Mouse (Mus musculus) liver, embryonic 16.5 days (tissue): ENCODE data around the gene C730034F03Rik. TPM values are rescaled to one million over a fixed set of nuclear protein-coding genes. Genes with fewer than 3 reads are reported as not detected.

Experiments used
- ATAC-seq: fragments of 200-750 bp; cut with Nextera tagmentation; 2 replicates; pipeline ENCODE4 v1.8.0; 2017; ENCODE audit warnings: low read depth, mild to moderate bottlenecking, moderate number of reproducible peaks, moderate library complexity
- H3K27ac ChIP-seq: fragments of 300-500 bp; sonication (generic); 2 replicates; pipeline ENCODE4 v1.5.1; 2014; ENCODE audit warnings: mild to moderate bottlenecking, low read length
- H3K27me3 ChIP-seq: fragments of 300-500 bp; sonication (generic); 2 replicates; pipeline ENCODE4 v1.6.1; 2014; ENCODE audit warnings: low read depth, low read length, mixed read lengths; ENCODE audit not compliant: control insufficient read depth, insufficient read depth
- H3K36me3 ChIP-seq: fragments of 300-500 bp; sonication (generic); 2 replicates; pipeline ENCODE4 v1.6.1; 2014; ENCODE audit warnings: mild to moderate bottlenecking; ENCODE audit not compliant: control insufficient read depth, insufficient read depth
- H3K4me1 ChIP-seq: fragments of 300-500 bp; sonication (generic); 2 replicates; pipeline ENCODE4 v1.6.1; 2014; ENCODE audit warnings: low read depth, low read length, mixed read lengths; ENCODE audit not compliant: control insufficient read depth
- H3K4me2 ChIP-seq: fragments of 300-500 bp; sonication (generic); 2 replicates; pipeline ENCODE4 v1.6.1; 2014; ENCODE audit warnings: low read depth, low read length, mixed read lengths
- H3K4me3 ChIP-seq: fragments of 300-500 bp; sonication (generic); 2 replicates; pipeline ENCODE4 v1.5.1; 2014; ENCODE audit warnings: low read depth, mild to moderate bottlenecking, low read length
- H3K9ac ChIP-seq: fragments of 300-500 bp; sonication (generic); 2 replicates; pipeline ENCODE4 v1.6.1; 2014; ENCODE audit warnings: low read depth, low read length
- H3K9me3 ChIP-seq: fragments of 300-500 bp; sonication (generic); replicated peaks from 2 replicates; pipeline ENCODE4 v1.6.1; 2016; ENCODE audit warnings: low read length; ENCODE audit not compliant: control insufficient read depth
- whole genome bisulfite sequencing: fragments of 180-500 bp; shearing (Covaris S2); extraction: QIAGEN DNeasy Blood & Tissue Kit; methylation state at CpG from one replicate; pipeline ENCODE4 v1.1.7; 2014; ENCODE audit not compliant: insufficient replicate concordance; 5-methylcytosine and 5-hydroxymethylcytosine counted together
- polyA plus RNA-seq: library from polyadenylated mRNA; unstranded; fragments of >200 nt; fragmentation: Nextera tagmentation; extraction: Ambion mirVana; gene quantifications from 2 replicates; pipeline ENCODE4 v1.2.1, GENCODE M21; 2015

Gene C730034F03Rik
- polyA plus RNA-seq, 1 experiment from 2014 or later = 2.0 TPM

- Histone ChIP-seq H3K27me3 (no peaks in the 10 kb centered on the region), H3K4me1 (peaks cover 12% of the 10 kb centered on the region), H3K9ac (peak overlapping the region; percentile 67), H3K27ac (peak overlapping the region; percentile 58), H3K4me2 (peak overlapping the region; percentile 81), H3K36me3 (no peaks in the 10 kb centered on the region), H3K4me3 (peak overlapping the region; percentile 67), H3K9me3 (no peaks in the 10 kb centered on the region)
- peak; percentile 98 for ATAC-seq
- 9% methylated on average over 44 of the region's 44 CpGs for WGBS
Observed at GRCm38 (mm10) chr15:89475611-89476474, 46.5 kb downstream of the C730034F03Rik start.

- ATAC-seq = no peak
- Histone ChIP-seq H3K4me3 (peak overlapping the region; percentile 67), H3K4me1 (peaks cover 12% of the 10 kb centered on the region), H3K36me3 (no peaks in the 10 kb centered on the region), H3K27ac (peak overlapping the region; percentile 58), H3K4me2 (peak overlapping the region; percentile 81), H3K27me3 (no peaks in the 10 kb centered on the region), H3K9me3 (no peaks in the 10 kb centered on the region), H3K9ac (peak overlapping the region; percentile 58)
- WGBS = 2% methylated on average over 5 of the region's 5 CpGs
Observed at GRCm38 (mm10) chr15:89476475-89476815, 47.1 kb downstream of the C730034F03Rik start.

- Histone ChIP-seq H3K27me3 (no peaks in the 10 kb centered on the region), H3K4me1 (peaks cover 12% of the 10 kb centered on the region), H3K4me3 (peak within 1 kb of the TSS; percentile 67), H3K4me2 (peak within 1 kb of the TSS; percentile 81), H3K9ac (peak within 1 kb of the TSS; percentile 58), H3K36me3 (no peaks in the 10 kb centered on the region), H3K27ac (peak within 1 kb of the TSS; percentile 58), H3K9me3 (no peaks in the 10 kb centered on the region)
- ATAC-seq = no peak
- 30% methylated on average over 9 of the region's 9 CpGs for WGBS
Observed at GRCm38 (mm10) chr15:89477091-89477491, 47.7 kb downstream of the C730034F03Rik start, which contains the start of gene Arsa. Gene Arsa, minus strand, starts transcription at chr15:89477425.

GRCm38 (mm10) chr15:89477806-89478205, 48.4 kb downstream of the C730034F03Rik start:
- Histone ChIP-seq H3K9me3 (no peaks in the 10 kb centered on the region), H3K36me3 (no peaks in the 10 kb centered on the region), H3K27me3 (no peaks in the 10 kb centered on the region), H3K9ac (no peak overlapping the region), H3K4me3 (no peak overlapping the region), H3K27ac (no peak overlapping the region), H3K4me2 (no peak overlapping the region), H3K4me1 (peaks cover 12% of the 10 kb centered on the region)
- WGBS = 60% methylated on average over 8 of the region's 8 CpGs
- no peak for ATAC-seq

- WGBS = 57% methylated on average over 3 of the region's 3 CpGs
- Histone ChIP-seq H3K27me3 (no peaks in the 10 kb centered on the region), H3K4me2 (no peak overlapping the region), H3K27ac (no peak overlapping the region), H3K4me1 (peaks cover 12% of the 10 kb centered on the region), H3K9ac (no peak overlapping the region), H3K36me3 (no peaks in the 10 kb centered on the region), H3K9me3 (no peaks in the 10 kb centered on the region), H3K4me3 (no peak overlapping the region)
- no peak for ATAC-seq
Observed at GRCm38 (mm10) chr15:89478622-89479021, 49.2 kb downstream of the C730034F03Rik start.

Other genes starting within 250 kb of the C730034F03Rik start
- gene Plxnb2, start 248.8 kb upstream of the C730034F03Rik start, polyA plus RNA-seq = 26.2 and 31.9 TPM in 2 replicates
- 2.7 and 3.8 TPM in 2 replicates for gene Dennd6b, start 233.1 kb upstream of the C730034F03Rik start, polyA plus RNA-seq
- gene Ppp6r2, start 218.0 kb upstream of the C730034F03Rik start, polyA plus RNA-seq = 15.5 and 16.4 TPM in 2 replicates
- gene Sbf1, start 114.3 kb upstream of the C730034F03Rik start, polyA plus RNA-seq = 20.7 and 23.1 TPM in 2 replicates
- 1.9 and 2.6 TPM in 2 replicates for gene Adm2, start 106.9 kb upstream of the C730034F03Rik start, polyA plus RNA-seq
- gene Miox, start 95.2 kb upstream of the C730034F03Rik start, polyA plus RNA-seq = 8.6 and 8.9 TPM in 2 replicates
- gene Lmf2, start 73.9 kb upstream of the C730034F03Rik start, polyA plus RNA-seq = 29.2 and 34.4 TPM in 2 replicates
- gene Ncaph2, start 73.9 kb upstream of the C730034F03Rik start, polyA plus RNA-seq = 100 and 103 TPM in 2 replicates
- gene Sco2, start 55.7 kb upstream of the C730034F03Rik start, polyA plus RNA-seq = 2.9 and 3.1 TPM in 2 replicates
- 0.32 and 0.39 TPM in 2 replicates for gene Tymp, start 52.5 kb upstream of the C730034F03Rik start, polyA plus RNA-seq
- 0.73 and 0.76 TPM in 2 replicates for gene Odf3b, start 50.3 kb upstream of the C730034F03Rik start, polyA plus RNA-seq
- not detected in 2 replicates for gene Klhdc7b, start 44.7 kb upstream of the C730034F03Rik start, polyA plus RNA-seq
- gene Syce3, start 19.1 kb upstream of the C730034F03Rik start, polyA plus RNA-seq = not detected in 2 replicates
- 3.7 and 4.5 TPM in 2 replicates for gene Cpt1b, start 3.7 kb upstream of the C730034F03Rik start, polyA plus RNA-seq
- gene Gm44502, start 107 bp downstream of the C730034F03Rik start, polyA plus RNA-seq = 0.14 and 0.19 TPM in 2 replicates
- gene Chkb, start 319 bp downstream of the C730034F03Rik start, polyA plus RNA-seq = 25.8 and 27.5 TPM in 2 replicates
- 0.26 TPM in 1 of 2 replicates, not detected in the other for gene Mapk8ip2, start 24.3 kb downstream of the C730034F03Rik start, polyA plus RNA-seq
- gene Arsa, start 47.8 kb downstream of the C730034F03Rik start, polyA plus RNA-seq = 4.3 and 5.0 TPM in 2 replicates
- 0.20 and 0.33 TPM in 2 replicates for gene Shank3, start 70.0 kb downstream of the C730034F03Rik start, polyA plus RNA-seq
- gene Acr, start 138.7 kb downstream of the C730034F03Rik start, polyA plus RNA-seq = not detected in 2 replicates
- 4.3 and 4.8 TPM in 2 replicates for gene Rabl2, start 162.3 kb downstream of the C730034F03Rik start, polyA plus RNA-seq